Mouse (Mus musculus): ENCODE results near the gene Mrpl33.

DNA sequence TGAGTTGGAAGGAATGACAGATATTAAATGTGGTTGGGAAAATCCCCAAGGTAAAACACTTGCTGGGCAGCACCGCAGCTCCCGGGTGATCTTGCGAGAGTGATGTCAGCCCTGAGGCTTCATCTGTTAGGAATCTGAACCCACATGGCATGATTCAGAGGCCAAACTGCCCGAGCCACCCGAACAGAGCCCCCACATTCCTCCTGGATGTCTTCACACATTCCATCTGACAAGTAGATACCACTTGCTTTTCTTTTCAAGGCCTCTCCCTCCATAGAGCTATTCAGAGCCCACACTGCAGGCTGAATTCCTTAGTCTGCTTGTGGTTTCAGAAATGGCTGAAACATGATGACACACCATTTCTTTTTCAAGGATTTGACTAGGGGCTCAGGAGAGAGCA is 33.3 kb downstream of the Mrpl33 start:
- TF ChIP-seq CTCF (IDR thresholded peaks at IDR 0.05) (no peak), EP300 (IDR thresholded peaks at IDR 0.05) (peak; percentile 92)

Measured in lung, postnatal 0 days (tissue).